Mouse (Mus musculus): Measurements from ENCODE around the gene Lenep. TPM values are rescaled to one million over a fixed set of nuclear protein-coding genes. Genes with fewer than 3 reads are reported as not detected.

The Lenep gene
- polyA plus RNA-seq, 1 experiment from 2014 or later = 0.33 TPM

DNA sequence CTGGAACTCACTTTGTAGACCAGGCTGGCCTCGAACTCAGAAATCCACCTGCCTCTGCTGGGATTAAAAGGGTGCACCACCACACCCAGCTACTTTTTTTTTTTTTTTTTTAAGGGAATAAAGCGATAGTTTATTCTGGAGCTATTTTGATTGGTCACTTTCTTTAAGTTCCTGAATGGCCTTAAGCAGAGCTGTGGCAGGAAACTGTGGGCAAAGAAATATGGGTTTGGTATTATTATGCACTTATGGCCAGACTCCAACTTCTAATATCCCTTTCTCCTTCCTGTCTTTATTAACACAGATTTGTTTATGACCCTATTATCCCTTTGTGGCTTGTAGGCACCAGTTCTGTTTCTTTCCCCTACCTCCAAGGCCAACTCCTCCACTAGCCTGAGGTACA is 17.8 kb upstream of the Lenep start:
- peak overlapping the region; percentile 99 for H3K27ac ChIP-seq (ENCODE audit: low read depth)
- no peaks in the 10 kb centered on the region for H3K27me3 ChIP-seq (ENCODE audit: insufficient read depth, low read length)
- H3K9ac ChIP-seq = 0 out of 2 replicates have a peak overlapping the region, but pooled peaks have one; percentile 10
- ATAC-seq (ENCODE audit: insufficient read depth) (no peak), DNase-seq (peak; percentile 15)
- WGBS = 37% methylated on average over 2 of the region's 2 CpGs
- TF ChIP-seq CTCF (IDR thresholded peaks at IDR 0.05; ENCODE audit: low read depth) = no peak
- no peaks in the 10 kb centered on the region for H3K9me3 ChIP-seq (ENCODE audit: low read depth, low read length)
- peaks cover 19% of the 10 kb centered on the region for H3K4me1 ChIP-seq (ENCODE audit: insufficient read depth)
- H3K4me2 ChIP-seq = peak overlapping the region; percentile 86
- H3K36me3 ChIP-seq (ENCODE audit: insufficient read depth) = peaks cover 38% of the 10 kb centered on the region
- H3K4me3 ChIP-seq (ENCODE audit: low read depth, low read length) = peak overlapping the region; percentile 55

DNA sequence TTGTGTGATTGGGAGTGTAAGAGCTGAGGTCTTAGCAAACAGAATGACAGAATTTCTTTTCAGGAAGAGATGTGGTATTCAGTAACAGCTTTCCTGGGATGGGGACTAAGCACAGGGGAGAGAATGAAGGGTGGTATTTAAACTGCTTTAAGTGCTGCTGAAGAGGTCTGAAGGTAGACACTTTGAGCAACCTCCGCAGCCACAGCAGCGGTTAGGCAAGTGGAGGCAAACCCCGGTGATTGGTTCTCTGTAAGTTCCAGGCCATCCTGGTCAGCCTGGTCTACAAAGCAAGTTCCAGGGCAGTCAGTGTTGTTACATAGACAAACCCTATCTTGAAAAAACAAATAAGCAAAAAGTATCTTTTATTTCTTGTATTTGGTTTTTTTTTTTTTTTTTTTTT is 17.4 kb upstream of the Lenep start:
- Histone ChIP-seq H3K9ac (peak overlapping the region; percentile 53), H3K4me2 (peak overlapping the region; percentile 86), H3K27ac (ENCODE audit: low read depth) (peak overlapping the region; percentile 99), H3K4me3 (ENCODE audit: low read depth, low read length) (peak overlapping the region; percentile 55), H3K9me3 (ENCODE audit: low read depth, low read length) (no peaks in the 10 kb centered on the region), H3K4me1 (ENCODE audit: insufficient read depth) (peaks cover 19% of the 10 kb centered on the region), H3K27me3 (ENCODE audit: insufficient read depth, low read length) (no peaks in the 10 kb centered on the region), H3K36me3 (ENCODE audit: insufficient read depth) (peaks cover 38% of the 10 kb centered on the region)
- DNase-seq = peak; percentile 35
- TF ChIP-seq CTCF (IDR thresholded peaks at IDR 0.05; ENCODE audit: low read depth) = no peak
- ATAC-seq (ENCODE audit: insufficient read depth) = no peak
- 17% methylated on average over 3 of the region's 3 CpGs for WGBS

DNA sequence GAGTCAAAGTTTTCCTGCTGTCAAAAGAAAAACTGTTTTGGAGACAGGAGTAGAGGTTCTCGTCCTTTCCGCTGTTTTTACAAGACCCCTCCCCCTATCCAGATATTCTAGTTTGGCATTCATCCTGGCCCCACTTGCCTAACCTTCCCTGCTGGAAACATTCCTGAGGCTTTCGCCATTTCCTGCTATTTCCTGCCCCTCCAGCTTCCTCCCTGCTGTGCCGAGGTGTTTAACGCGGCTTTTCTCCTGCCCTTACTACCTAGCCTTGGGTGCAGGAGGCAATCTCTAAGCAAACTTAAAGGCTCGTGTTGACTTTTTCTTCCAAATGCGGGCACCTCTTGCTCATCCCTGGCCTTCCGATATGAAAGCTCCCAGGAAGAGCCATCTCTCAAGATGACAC is 17.0 kb upstream of the Lenep start:
- H3K36me3 ChIP-seq (ENCODE audit: insufficient read depth) = peaks cover 38% of the 10 kb centered on the region
- peak overlapping the region; percentile 55 for H3K4me3 ChIP-seq (ENCODE audit: low read depth, low read length)
- peak overlapping the region; percentile 99 for H3K27ac ChIP-seq (ENCODE audit: low read depth)
- peak overlapping the region; percentile 86 for H3K4me2 ChIP-seq
- DNase-seq (peak; percentile 87), ATAC-seq (ENCODE audit: insufficient read depth) (no peak)
- H3K27me3 ChIP-seq (ENCODE audit: insufficient read depth, low read length) = no peaks in the 10 kb centered on the region
- peaks cover 19% of the 10 kb centered on the region for H3K4me1 ChIP-seq (ENCODE audit: insufficient read depth)
- no peak for TF ChIP-seq CTCF (IDR thresholded peaks at IDR 0.05; ENCODE audit: low read depth)
- H3K9ac ChIP-seq = peak overlapping the region; percentile 53
- WGBS = 0% methylated on average over 9 of the region's 9 CpGs
- H3K9me3 ChIP-seq (ENCODE audit: low read depth, low read length) = no peaks in the 10 kb centered on the region

GRCm38 (mm10) chr3:89418861-89419250 is 16.3 kb upstream of the Lenep start:
- Histone ChIP-seq H3K4me2 (peak overlapping the region; percentile 86), H3K36me3 (ENCODE audit: insufficient read depth) (peaks cover 38% of the 10 kb centered on the region), H3K4me1 (ENCODE audit: insufficient read depth) (peaks cover 19% of the 10 kb centered on the region), H3K27me3 (ENCODE audit: insufficient read depth, low read length) (no peaks in the 10 kb centered on the region), H3K9ac (peak overlapping the region; percentile 53), H3K9me3 (ENCODE audit: low read depth, low read length) (no peaks in the 10 kb centered on the region), H3K4me3 (ENCODE audit: low read depth, low read length) (peak overlapping the region; percentile 55), H3K27ac (ENCODE audit: low read depth) (peak overlapping the region; percentile 99)
- ATAC-seq (ENCODE audit: insufficient read depth) (peak; percentile 19), DNase-seq (peak; percentile 92)
- no peak for TF ChIP-seq CTCF (IDR thresholded peaks at IDR 0.05; ENCODE audit: low read depth)
- WGBS = under 1% methylated on average over 16 of the region's 16 CpGs

DNA sequence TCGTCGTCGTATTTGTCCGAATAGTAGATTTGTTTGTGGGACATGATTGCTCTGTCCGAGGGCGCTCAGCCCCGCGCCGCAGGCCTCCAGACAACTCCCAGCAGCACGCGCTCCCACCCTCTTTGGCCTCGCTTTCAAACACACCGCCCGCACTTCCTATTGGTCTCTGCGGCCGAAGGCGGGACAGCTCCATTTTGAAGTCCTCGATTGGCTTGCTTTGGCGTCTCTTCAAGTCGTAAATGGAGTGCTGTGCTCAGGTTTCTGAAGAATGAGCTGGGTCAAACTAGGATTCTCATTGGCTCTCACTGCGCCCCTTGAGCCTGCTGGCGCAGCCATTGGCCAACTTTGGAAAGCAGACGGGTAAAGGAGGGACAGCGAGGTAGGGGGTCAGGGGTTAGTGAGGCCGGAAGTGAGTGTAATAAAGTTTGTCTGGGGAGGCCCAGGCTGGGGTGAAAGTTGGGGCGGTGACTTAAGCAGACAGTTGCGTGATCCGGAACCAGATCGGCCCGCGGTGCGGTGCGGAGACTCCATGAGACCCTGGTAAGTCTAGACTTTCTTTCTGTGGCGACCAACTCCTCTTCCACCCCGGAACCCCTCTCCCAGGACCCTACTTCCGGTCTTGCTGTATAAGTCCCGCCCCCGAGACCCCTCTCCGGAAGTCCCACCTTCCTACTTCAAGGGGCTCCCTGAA is 15.7 kb upstream of the Lenep start, which contains the start of the genes Cks1b and Shc1:
TSS of gene Cks1b (minus strand) at position 214 of the 691 bp plus-strand sequence.
TSS of gene Shc1 (plus strand) at position 274 of the 691 bp plus-strand sequence.
- H3K4me1 ChIP-seq (ENCODE audit: insufficient read depth) = peaks cover 19% of the 10 kb centered on the region
- under 1% methylated on average over 39 of the region's 39 CpGs for WGBS
- H3K36me3 ChIP-seq (ENCODE audit: insufficient read depth) = peaks cover 36% of the 10 kb centered on the region
- no peaks in the 10 kb centered on the region for H3K27me3 ChIP-seq (ENCODE audit: insufficient read depth, low read length)
- H3K27ac ChIP-seq (ENCODE audit: low read depth) = peak within 1 kb of the TSS; percentile 99
- no peaks in the 10 kb centered on the region for H3K9me3 ChIP-seq (ENCODE audit: low read depth, low read length)
- peak within 1 kb of the TSS; percentile 58 for H3K9ac ChIP-seq
- peak within 1 kb of the TSS; percentile 86 for H3K4me2 ChIP-seq
- DNase-seq (peak; percentile 99), ATAC-seq (ENCODE audit: insufficient read depth) (peak; percentile 91)
- H3K4me3 ChIP-seq (ENCODE audit: low read depth, low read length) = peak within 1 kb of the TSS; percentile 55
- TF ChIP-seq CTCF (IDR thresholded peaks at IDR 0.05; ENCODE audit: low read depth) = no peak

DNA sequence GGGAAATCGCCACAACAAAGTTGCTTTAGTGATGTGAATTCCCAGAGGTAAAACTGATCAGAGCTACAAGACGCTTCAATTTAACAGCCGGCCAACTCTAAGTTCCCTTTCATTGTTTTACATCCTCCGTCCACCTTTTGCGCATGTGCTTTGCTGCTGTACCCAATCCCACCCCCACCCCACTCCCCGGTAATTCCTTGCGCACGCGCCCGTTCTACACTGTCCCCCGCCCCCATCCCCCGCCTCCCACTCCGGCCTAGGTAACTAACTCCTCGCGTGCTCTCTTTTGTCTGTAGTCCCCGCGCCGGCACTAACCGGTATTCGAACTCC is 15.2 kb upstream of the Lenep start:
- Histone ChIP-seq H3K36me3 (ENCODE audit: insufficient read depth) (peaks cover 32% of the 10 kb centered on the region), H3K27ac (ENCODE audit: low read depth) (peak overlapping the region; percentile 99), H3K4me2 (peak overlapping the region; percentile 86), H3K4me3 (ENCODE audit: low read depth, low read length) (peak overlapping the region; percentile 55), H3K27me3 (ENCODE audit: insufficient read depth, low read length) (no peaks in the 10 kb centered on the region), H3K4me1 (ENCODE audit: insufficient read depth) (peaks cover 19% of the 10 kb centered on the region), H3K9me3 (ENCODE audit: low read depth, low read length) (no peaks in the 10 kb centered on the region), H3K9ac (peak overlapping the region; percentile 58)
- ATAC-seq (ENCODE audit: insufficient read depth) (peak; percentile 32), DNase-seq (no peak)
- 0% methylated on average over 20 of the region's 20 CpGs for WGBS
- no peak for TF ChIP-seq CTCF (IDR thresholded peaks at IDR 0.05; ENCODE audit: low read depth)

GRCm38 (mm10) chr3:89417131-89417530 is 14.5 kb upstream of the Lenep start:
- peak overlapping the region; percentile 99 for H3K27ac ChIP-seq (ENCODE audit: low read depth)
- H3K4me1 ChIP-seq (ENCODE audit: insufficient read depth) = peaks cover 18% of the 10 kb centered on the region
- no peaks in the 10 kb centered on the region for H3K27me3 ChIP-seq (ENCODE audit: insufficient read depth, low read length)
- H3K36me3 ChIP-seq (ENCODE audit: insufficient read depth) = peaks cover 32% of the 10 kb centered on the region
- H3K4me2 ChIP-seq = peak overlapping the region; percentile 86
- ATAC-seq (ENCODE audit: insufficient read depth) = no peak
- no peak for DNase-seq
- H3K9me3 ChIP-seq (ENCODE audit: low read depth, low read length) = no peaks in the 10 kb centered on the region
- peak overlapping the region; percentile 55 for H3K4me3 ChIP-seq (ENCODE audit: low read depth, low read length)
- WGBS = 18% methylated on average over 2 of the region's 2 CpGs
- TF ChIP-seq CTCF (IDR thresholded peaks at IDR 0.05; ENCODE audit: low read depth) = no peak
- H3K9ac ChIP-seq = peak overlapping the region; percentile 58

Data from lung, embryonic 14.5 days (tissue).